Mouse (Mus musculus) hindbrain, embryonic 16.5 days (tissue): ENCODE results near the gene Zbtb49. TPM values are rescaled to one million over a fixed set of nuclear protein-coding genes. Genes with fewer than 3 reads are reported as not detected.

Experiments used
- ATAC-seq: fragments of 200-750 bp; cut with Nextera tagmentation; 2 replicates; pipeline ENCODE4 v1.8.0; 2017; ENCODE audit warnings: moderate TSS enrichment, moderate library complexity
- H3K27ac ChIP-seq: fragments of 300-500 bp; sonication (generic); 2 replicates; pipeline ENCODE4 v1.5.1; 2014; ENCODE audit warnings: low read depth, mild to moderate bottlenecking, control low read depth, low read length, moderate library complexity
- H3K27me3 ChIP-seq: fragments of 300-500 bp; sonication (generic); replicated peaks from 2 replicates; pipeline ENCODE4 v1.6.1; 2014; ENCODE audit warnings: low read length; ENCODE audit not compliant: control insufficient read depth, insufficient read depth
- H3K36me3 ChIP-seq: fragments of 300-500 bp; sonication (generic); 2 replicates; pipeline ENCODE4 v1.6.1; 2014; ENCODE audit warnings: mild to moderate bottlenecking, low read length, moderate library complexity, mixed read lengths; ENCODE audit not compliant: control insufficient read depth, insufficient read depth
- H3K4me1 ChIP-seq: fragments of 300-500 bp; sonication (generic); 2 replicates; pipeline ENCODE4 v1.6.1; 2014; ENCODE audit warnings: low read depth, low read length; ENCODE audit not compliant: control insufficient read depth, insufficient read depth
- H3K4me2 ChIP-seq: fragments of 300-500 bp; sonication (generic); 2 replicates; pipeline ENCODE4 v1.6.1; 2014; ENCODE audit warnings: mild to moderate bottlenecking, low read length, control low read depth, moderate library complexity
- H3K4me3 ChIP-seq: fragments of 300-500 bp; sonication (generic); 2 replicates; pipeline ENCODE4 v1.5.1; 2014; ENCODE audit warnings: mild to moderate bottlenecking, low read length, control low read depth, moderate library complexity
- H3K9ac ChIP-seq: fragments of 300-500 bp; sonication (generic); 2 replicates; pipeline ENCODE4 v1.6.1; 2014; ENCODE audit warnings: low read depth, mild to moderate bottlenecking, control low read depth, low read length, moderate library complexity
- H3K9me3 ChIP-seq: fragments of 300-500 bp; sonication (generic); 2 replicates; pipeline ENCODE4 v1.6.1; 2014; ENCODE audit warnings: mild to moderate bottlenecking, low read length, moderate library complexity; ENCODE audit not compliant: control insufficient read depth
- WGBS: fragments of 180-500 bp; shearing (Covaris S2); extraction: QIAGEN DNeasy Blood & Tissue Kit; methylation state at CpG from one replicate; pipeline ENCODE4 v1.1.7; 2014; 5-methylcytosine and 5-hydroxymethylcytosine counted together
- polyA plus RNA-seq: library from polyadenylated mRNA; unstranded; fragments of >200 nt; fragmentation: Nextera tagmentation; extraction: Ambion mirVana; gene quantifications from 2 replicates; pipeline ENCODE4 v1.2.1, GENCODE M21; 2015

The Zbtb49 gene
- polyA plus RNA-seq, 1 experiment from 2014 or later = 17.9 TPM

GRCm38 (mm10) chr5:38152201-38153108 lies 67.8 kb downstream of the Zbtb49 start:
- no peaks in the 10 kb centered on the region for H3K27me3 ChIP-seq
- H3K4me2 ChIP-seq = peak overlapping the region; percentile 33
- H3K4me1 ChIP-seq = peaks cover 68% of the 10 kb centered on the region
- peaks cover 38% of the 10 kb centered on the region for H3K36me3 ChIP-seq
- H3K9me3 ChIP-seq = no peaks in the 10 kb centered on the region
- H3K4me3 ChIP-seq = no peak overlapping the region
- no peak overlapping the region for H3K27ac ChIP-seq
- peak; percentile 21; the same call in 1 of the 2 replicates for ATAC-seq
- 0 out of 2 replicates have a peak overlapping the region, but pooled peaks have one; percentile 8 for H3K9ac ChIP-seq
- 59% methylated on average over 10 of the region's 10 CpGs for WGBS

GRCm38 (mm10) chr5:38151264-38151663 lies 69.0 kb downstream of the Zbtb49 start:
- WGBS = 42% methylated on average over 3 of the region's 3 CpGs
- H3K4me2 ChIP-seq = peak overlapping the region; percentile 33
- peaks cover 59% of the 10 kb centered on the region for H3K4me1 ChIP-seq
- peaks cover 41% of the 10 kb centered on the region for H3K36me3 ChIP-seq
- no peak overlapping the region for H3K27ac ChIP-seq
- H3K27me3 ChIP-seq = no peaks in the 10 kb centered on the region
- no peaks in the 10 kb centered on the region for H3K9me3 ChIP-seq
- H3K9ac ChIP-seq = no peak overlapping the region
- no peak overlapping the region for H3K4me3 ChIP-seq
- peak; percentile 43; the same call in 1 of the 2 replicates for ATAC-seq

GRCm38 (mm10) chr5:38146524-38146923 lies 73.7 kb downstream of the Zbtb49 start:
- no peak overlapping the region for H3K4me3 ChIP-seq
- ATAC-seq = no peak
- peaks cover 58% of the 10 kb centered on the region for H3K36me3 ChIP-seq
- H3K27me3 ChIP-seq = no peaks in the 10 kb centered on the region
- no peaks in the 10 kb centered on the region for H3K9me3 ChIP-seq
- peaks cover 13% of the 10 kb centered on the region for H3K4me1 ChIP-seq
- H3K4me2 ChIP-seq = no peak overlapping the region
- no peak overlapping the region for H3K9ac ChIP-seq
- 88% methylated on average over 6 of the region's 6 CpGs for WGBS
- H3K27ac ChIP-seq = no peak overlapping the region

- Histone ChIP-seq H3K4me3 (no peak overlapping the region), H3K36me3 (peaks cover 76% of the 10 kb centered on the region), H3K27ac (no peak overlapping the region), H3K9ac (no peak overlapping the region), H3K4me2 (no peak overlapping the region), H3K27me3 (no peaks in the 10 kb centered on the region), H3K9me3 (no peaks in the 10 kb centered on the region), H3K4me1 (no peaks in the 10 kb centered on the region)
- 91% methylated on average over 6 of the region's 6 CpGs for WGBS
- ATAC-seq = no peak
These were observed 79.4 kb downstream of the Zbtb49 start for GRCm38 (mm10) chr5:38140893-38141292.

Other genes with a start within 250 kb of the Zbtb49 start
- 36.5 and 38.5 TPM in 2 replicates for gene Stx18, start 181.7 kb downstream of the Zbtb49 start, polyA plus RNA-seq
- 1,495 and 1,654 TPM in 2 replicates for gene Nsg1, start 60.5 kb downstream of the Zbtb49 start, polyA plus RNA-seq
- gene Lyar, start within 50 bp of the Zbtb49 start, polyA plus RNA-seq = 36.7 and 37.9 TPM in 2 replicates
- gene Tmem128, start 39.7 kb upstream of the Zbtb49 start, polyA plus RNA-seq = 89.3 and 91.4 TPM in 2 replicates
- gene Otop1, start 55.5 kb upstream of the Zbtb49 start, polyA plus RNA-seq = 0.07 TPM in 1 of 2 replicates, not detected in the other
- gene Drd5, start 98.9 kb upstream of the Zbtb49 start, polyA plus RNA-seq = 1.1 TPM in 2 replicates